Mouse (Mus musculus): Measurements from ENCODE around the gene AI837181. TPM values are rescaled to one million over a fixed set of nuclear protein-coding genes. Genes with fewer than 3 reads are reported as not detected.
"Not testable (repeated sequence)": the region's sequence is repeated elsewhere in the genome, so short reads cannot be mapped to it uniquely, and the experiment has no call there.

AI837181 gene
- polyA plus RNA-seq, 1 experiment = 76.4 TPM

DNA sequence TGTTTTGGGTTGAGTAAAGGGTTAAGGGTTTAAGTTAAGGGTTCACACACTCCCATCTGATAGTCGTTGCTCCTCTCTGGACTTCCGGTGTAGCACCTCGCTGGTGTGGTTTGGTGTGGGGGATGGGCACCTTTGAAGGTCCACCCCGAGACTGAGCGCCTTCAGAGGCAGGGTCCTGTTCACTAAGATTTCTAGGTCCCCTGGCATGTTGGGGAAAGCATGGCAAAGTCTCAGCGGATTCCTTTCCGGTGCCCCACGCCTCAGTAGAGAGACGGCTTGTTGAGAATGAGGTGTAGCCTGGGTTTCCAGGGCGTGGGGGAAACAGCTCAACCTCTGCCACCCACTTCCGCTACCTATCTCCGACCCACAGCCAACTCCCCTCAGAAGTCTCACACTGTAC lies 35.3 kb upstream of the AI837181 start:
- peak; percentile 79 for TF ChIP-seq POLR2A (IDR thresholded peaks at IDR 0.05; ENCODE audit: low read depth, low read length)
- no peak for TF ChIP-seq CTCF (IDR thresholded peaks at IDR 0.05; ENCODE audit: extremely low read depth, insufficient read depth, insufficient read length, insufficient replicate concordance)
- peaks cover 9% of the 10 kb centered on the region for H3K36me3 ChIP-seq (ENCODE audit: control insufficient read depth, insufficient read depth, low read length)
- no peaks in the 10 kb centered on the region for H3K27me3 ChIP-seq (ENCODE audit: control insufficient read depth, insufficient read depth, low read length)
- peak overlapping the region; percentile 97 for H3K4me3 ChIP-seq (ENCODE audit: extremely low read depth, insufficient read depth, insufficient read length)
- peaks cover 7% of the 10 kb centered on the region; the same call in 1 of the 2 replicates for H3K4me1 ChIP-seq (ENCODE audit: control insufficient read depth, insufficient read depth, insufficient read length)
- WGBS = under 1% methylated on average over 12 of the region's 12 CpGs
- peak; percentile 70 to 78 for DNase-seq (ENCODE audit: low read depth in 1 of 2, low spot score in 2 of 2)
- peak overlapping the region; percentile 99 for H3K27ac ChIP-seq (ENCODE audit: insufficient read depth, low read length)

DNA sequence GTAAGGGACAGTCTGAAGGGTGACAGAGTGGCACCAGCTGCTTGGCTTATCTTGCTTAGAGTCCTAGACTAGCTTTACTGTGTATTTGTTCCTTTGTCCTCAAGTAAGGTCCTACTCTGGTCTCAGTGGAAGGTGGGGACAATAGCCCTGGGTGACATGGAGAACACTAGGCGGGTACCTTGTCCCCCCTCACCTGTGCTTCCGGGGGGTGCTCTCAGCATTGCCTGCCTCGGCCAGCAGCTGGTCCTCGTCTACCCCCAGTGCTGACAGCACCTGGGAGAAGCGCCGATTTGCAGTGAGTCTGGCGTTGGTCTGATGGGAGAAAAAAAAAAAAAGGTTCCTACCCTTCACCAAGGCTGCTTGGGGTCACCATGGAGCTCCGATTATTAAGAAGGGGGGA lies 34.5 kb upstream of the AI837181 start:
- DNase-seq (ENCODE audit: low read depth in 1 of 2, low spot score in 2 of 2) = no peak
- peaks cover 7% of the 10 kb centered on the region; the same call in 1 of the 2 replicates for H3K4me1 ChIP-seq (ENCODE audit: control insufficient read depth, insufficient read depth, insufficient read length)
- 62% methylated on average over 8 of the region's 8 CpGs for WGBS
- 0 out of 2 replicates have a peak overlapping the region, but pooled peaks have one; percentile 7 for H3K4me3 ChIP-seq (ENCODE audit: extremely low read depth, insufficient read depth, insufficient read length)
- H3K27ac ChIP-seq (ENCODE audit: insufficient read depth, low read length) = peak overlapping the region; percentile 99
- no peaks in the 10 kb centered on the region for H3K27me3 ChIP-seq (ENCODE audit: control insufficient read depth, insufficient read depth, low read length)
- TF ChIP-seq CTCF (IDR thresholded peaks at IDR 0.05; ENCODE audit: extremely low read depth, insufficient read depth, insufficient read length, insufficient replicate concordance) (no peak), POLR2A (IDR thresholded peaks at IDR 0.05; ENCODE audit: low read depth, low read length) (no peak)
- peaks cover 2% of the 10 kb centered on the region; the same call in 1 of the 2 replicates for H3K36me3 ChIP-seq (ENCODE audit: control insufficient read depth, insufficient read depth, low read length)

DNA sequence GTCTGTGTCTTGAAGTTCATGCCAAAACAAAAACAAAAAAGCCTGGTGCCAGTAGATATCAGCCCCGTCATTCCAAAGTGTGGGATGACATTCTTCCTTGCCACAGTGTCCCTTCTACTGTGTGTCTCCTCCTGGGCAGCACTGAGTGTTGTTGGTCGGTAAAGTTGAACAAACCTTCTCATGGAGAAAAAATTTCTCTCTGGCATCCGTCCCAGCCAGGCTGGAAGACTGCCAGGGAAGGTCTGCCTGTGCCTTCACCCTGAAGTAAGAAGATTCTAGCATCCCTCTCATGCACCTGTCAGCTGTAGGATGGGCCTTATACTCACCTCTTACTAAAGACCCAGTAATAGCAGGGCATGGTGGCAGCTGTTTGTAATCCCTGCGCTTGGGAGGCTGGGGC lies 32.1 kb upstream of the AI837181 start:
- no peaks in the 10 kb centered on the region for H3K27me3 ChIP-seq (ENCODE audit: control insufficient read depth, insufficient read depth, low read length)
- no peak for DNase-seq (ENCODE audit: low read depth in 1 of 2, low spot score in 2 of 2)
- H3K4me1 ChIP-seq (ENCODE audit: control insufficient read depth, insufficient read depth, insufficient read length) = peaks cover 7% of the 10 kb centered on the region; the same call in 1 of the 2 replicates
- TF ChIP-seq POLR2A (IDR thresholded peaks at IDR 0.05; ENCODE audit: low read depth, low read length) = no peak
- no peaks in the 10 kb centered on the region for H3K36me3 ChIP-seq (ENCODE audit: control insufficient read depth, insufficient read depth, low read length)
- 68% methylated on average over 4 of the region's 4 CpGs for WGBS
- no peak overlapping the region for H3K27ac ChIP-seq (ENCODE audit: insufficient read depth, low read length)
- H3K4me3 ChIP-seq (ENCODE audit: extremely low read depth, insufficient read depth, insufficient read length) = no peak overlapping the region

DNA sequence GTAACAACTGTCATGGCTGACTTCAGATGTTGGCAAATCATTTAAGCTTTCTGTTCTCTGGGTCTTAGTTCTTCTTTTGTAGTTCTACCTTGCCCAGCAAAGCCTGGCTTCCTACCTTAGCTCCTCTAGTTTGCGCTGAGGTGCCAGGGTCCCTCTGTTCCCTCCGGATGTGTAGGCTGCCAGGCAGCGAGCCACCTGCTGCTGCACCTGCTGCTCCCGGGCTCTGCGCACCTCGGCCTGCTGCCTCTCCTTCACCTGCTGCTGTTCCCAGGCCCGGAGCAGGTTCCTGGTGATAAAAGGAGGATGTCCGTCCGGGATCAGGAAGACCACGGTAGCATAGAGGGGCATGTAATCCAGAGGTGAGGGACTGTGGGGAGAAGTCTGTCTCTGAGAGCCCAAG lies 30.8 kb upstream of the AI837181 start:
- peaks cover 7% of the 10 kb centered on the region; the same call in 1 of the 2 replicates for H3K4me1 ChIP-seq (ENCODE audit: control insufficient read depth, insufficient read depth, insufficient read length)
- H3K27me3 ChIP-seq (ENCODE audit: control insufficient read depth, insufficient read depth, low read length) = no peaks in the 10 kb centered on the region
- 88% methylated on average over 10 of the region's 10 CpGs for WGBS
- TF ChIP-seq CTCF (IDR thresholded peaks at IDR 0.05; ENCODE audit: extremely low read depth, insufficient read depth, insufficient read length, insufficient replicate concordance) = no peak
- no peak for TF ChIP-seq POLR2A (IDR thresholded peaks at IDR 0.05; ENCODE audit: low read depth, low read length)
- DNase-seq (ENCODE audit: low read depth in 1 of 2, low spot score in 2 of 2) = no peak
- no peaks in the 10 kb centered on the region for H3K36me3 ChIP-seq (ENCODE audit: control insufficient read depth, insufficient read depth, low read length)
- H3K4me3 ChIP-seq (ENCODE audit: extremely low read depth, insufficient read depth, insufficient read length) = no peak overlapping the region
- no peak overlapping the region for H3K27ac ChIP-seq (ENCODE audit: insufficient read depth, low read length)

DNA sequence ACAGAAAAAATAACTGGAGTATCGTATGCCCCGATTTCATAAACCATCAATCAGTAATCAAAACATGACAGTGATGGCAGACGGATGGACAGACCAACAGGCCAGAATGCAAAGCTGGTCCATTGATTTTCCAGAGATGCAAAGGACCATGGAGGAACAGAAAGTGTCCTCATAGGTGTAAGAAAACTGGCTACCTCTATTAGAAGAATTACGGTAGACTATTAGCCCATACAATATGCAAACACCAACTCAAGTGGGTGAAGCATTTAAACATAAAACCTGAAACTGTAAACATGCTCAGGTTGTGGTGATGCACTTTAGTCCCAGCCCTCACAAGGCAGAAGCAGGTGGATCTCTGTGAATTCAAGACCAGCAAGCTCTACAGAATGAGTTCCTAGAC lies 29.6 kb upstream of the AI837181 start:
- 85% methylated on average over 4 of the region's 4 CpGs for WGBS
- H3K4me1 ChIP-seq (ENCODE audit: control insufficient read depth, insufficient read depth, insufficient read length) = peaks cover 6% of the 10 kb centered on the region; the same call in 1 of the 2 replicates
- H3K4me3 ChIP-seq (ENCODE audit: extremely low read depth, insufficient read depth, insufficient read length) = no peak overlapping the region
- no peak overlapping the region for H3K27ac ChIP-seq (ENCODE audit: insufficient read depth, low read length)
- no peaks in the 10 kb centered on the region for H3K27me3 ChIP-seq (ENCODE audit: control insufficient read depth, insufficient read depth, low read length)
- DNase-seq (ENCODE audit: low read depth in 1 of 2, low spot score in 2 of 2) = no peak
- H3K36me3 ChIP-seq (ENCODE audit: control insufficient read depth, insufficient read depth, low read length) = no peaks in the 10 kb centered on the region
- no peak for TF ChIP-seq CTCF (IDR thresholded peaks at IDR 0.05; ENCODE audit: extremely low read depth, insufficient read depth, insufficient read length, insufficient replicate concordance)

DNA sequence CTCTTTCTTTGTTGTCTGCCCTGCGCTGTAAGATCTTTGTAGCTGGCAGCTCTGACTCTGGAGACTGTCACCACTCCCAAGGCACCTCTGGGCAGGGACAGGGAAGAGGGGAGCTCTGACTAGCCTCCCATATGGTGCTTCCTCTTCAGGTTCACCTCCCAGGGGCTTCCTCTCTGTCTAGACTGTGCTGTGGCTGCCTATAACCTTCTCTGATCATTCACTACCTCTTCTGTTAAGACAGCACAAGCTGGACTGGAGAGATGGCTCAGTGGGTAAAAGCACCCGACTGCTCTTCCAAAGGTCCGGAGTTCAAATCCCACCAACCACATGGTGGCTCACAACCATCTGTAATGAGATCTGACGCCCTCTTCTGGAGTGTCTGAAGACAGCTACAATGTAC lies 23.9 kb upstream of the AI837181 start:
- not testable (repeated sequence) for H3K36me3 ChIP-seq (ENCODE audit: control insufficient read depth, insufficient read depth, low read length); H3K4me3 ChIP-seq (ENCODE audit: extremely low read depth, insufficient read depth, insufficient read length); DNase-seq (ENCODE audit: low read depth in 1 of 2, low spot score in 2 of 2); H3K27ac ChIP-seq (ENCODE audit: insufficient read depth, low read length); H3K27me3 ChIP-seq (ENCODE audit: control insufficient read depth, insufficient read depth, low read length); H3K4me1 ChIP-seq (ENCODE audit: control insufficient read depth, insufficient read depth, insufficient read length)
- 72% methylated on average over 4 of the region's 4 CpGs for WGBS

DNA sequence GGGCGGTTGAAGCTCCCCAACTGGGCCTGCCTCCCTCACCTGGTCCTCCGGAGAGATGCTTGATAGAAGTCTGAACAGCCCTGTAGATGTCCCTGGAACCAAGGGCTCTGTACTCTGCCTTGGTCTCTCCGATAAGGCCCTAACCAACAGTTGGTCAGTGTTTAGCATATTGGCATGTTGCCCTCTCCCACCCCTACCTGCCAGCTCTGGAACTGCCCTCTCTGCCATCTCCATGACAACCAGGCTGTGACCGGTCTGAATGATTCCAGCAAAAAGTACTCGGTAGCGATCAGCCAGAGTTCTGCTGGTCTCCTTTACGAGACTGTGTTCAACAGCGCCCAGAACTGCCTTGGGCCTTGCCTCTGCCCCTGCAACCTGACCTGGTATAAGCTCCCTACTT lies 22.7 kb upstream of the AI837181 start, which contains the start of gene Tsga10ip:
Gene Tsga10ip, minus strand, starts transcription at position 234 of the 400 bp plus-strand sequence.
- Histone ChIP-seq H3K4me3 (ENCODE audit: extremely low read depth, insufficient read depth, insufficient read length) (no peak within 1 kb of the TSS), H3K36me3 (ENCODE audit: control insufficient read depth, insufficient read depth, low read length) (no peaks in the 10 kb centered on the region), H3K27ac (ENCODE audit: insufficient read depth, low read length) (no peak within 1 kb of the TSS), H3K27me3 (ENCODE audit: control insufficient read depth, insufficient read depth, low read length) (no peaks in the 10 kb centered on the region), H3K4me1 (ENCODE audit: control insufficient read depth, insufficient read depth, insufficient read length) (no peaks in the 10 kb centered on the region; the same call in 1 of the 2 replicates)
- 94% methylated on average over 8 of the region's 8 CpGs for WGBS
- TF ChIP-seq CTCF (IDR thresholded peaks at IDR 0.05; ENCODE audit: extremely low read depth, insufficient read depth, insufficient read length, insufficient replicate concordance) = no peak
- TF ChIP-seq POLR2A (IDR thresholded peaks at IDR 0.05; ENCODE audit: low read depth, low read length) = no peak
- DNase-seq (ENCODE audit: low read depth in 1 of 2, low spot score in 2 of 2) = no peak
